Comparison of ENCODE assay signal across 8 mouse cellular contexts in the genomic region with DNA sequence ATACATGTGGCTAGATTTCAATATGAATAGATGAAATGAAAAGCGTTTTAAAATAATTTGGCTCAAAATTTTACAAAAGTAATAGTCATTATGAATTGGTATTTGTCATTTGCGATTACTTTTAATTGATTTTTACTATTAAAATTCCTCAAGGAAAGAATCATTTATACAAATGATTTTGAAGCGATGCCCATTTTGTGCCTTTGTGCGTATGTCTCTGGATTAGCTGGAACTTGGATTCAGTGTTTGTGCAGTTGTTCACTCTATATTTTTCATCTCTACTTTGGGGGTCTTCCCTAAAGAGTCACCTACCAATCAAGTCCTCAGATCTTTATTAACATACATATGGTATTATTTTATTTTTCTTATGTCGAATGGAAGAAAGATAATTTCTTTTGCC.
DNase-seq lines count a peak whose midpoint lies in the region; ATAC-seq lines count a peak whose summit lies in the region.
"Had no signal": no experiment of that assay in that cellular context is flagged by ENCODE, and none has a peak within 500 bp of the region (broad histone marks: within the 10 kb centered on the region; RNA-seq: fewer than 3 reads in every experiment).

No protein-coding gene starts in this region.

- DNase-seq in liver, embryonic 11.5 days (ENCODE audit: low spot score): no peak
- no peak for DNase-seq in liver
- DNase-seq in limb, embryonic 11.5 days (ENCODE audit: low spot score): no peak
- no peak for DNase-seq in right cerebral cortex, postnatal 14 days
- DNase-seq in adrenal gland, adult 2 months: no peak
- DNase-seq: kidney, adult 9 months had no signal

- H3K27ac ChIP-seq in liver, embryonic 11.5 days (ENCODE audit: low read depth, low read length): no peak overlapping the region
- peak overlapping the region; percentile 98 for H3K27ac ChIP-seq in forebrain, embryonic 13.5 days
- peak overlapping the region; percentile 80; the same call in 1 of the 2 replicates for H3K27ac ChIP-seq in limb, embryonic 11.5 days (replicated peaks; ENCODE audit: low read depth, low read length)
- peak overlapping the region; percentile 82 for H3K27ac ChIP-seq in neural tube, embryonic 14.5 days (ENCODE audit: low read depth, low read length)

- no peak for ATAC-seq in liver, embryonic 11.5 days (replicated peaks; ENCODE audit: low FRiP score)
- no peak for ATAC-seq in forebrain, embryonic 13.5 days
- ATAC-seq in limb, embryonic 11.5 days (ENCODE audit: insufficient number of reproducible peaks, low FRiP score, low TSS enrichment, low read depth): no peak
- no peak for ATAC-seq in neural tube, embryonic 14.5 days (ENCODE audit: low read depth)

- peak overlapping the region; percentile 85 for H3K4me2 ChIP-seq in liver, embryonic 11.5 days
- H3K4me2 ChIP-seq in forebrain, embryonic 13.5 days: peak overlapping the region; percentile 71
- peak overlapping the region; percentile 62 for H3K4me2 ChIP-seq in limb, embryonic 11.5 days (ENCODE audit: low read depth, severe bottlenecking)
- H3K4me2 ChIP-seq in neural tube, embryonic 14.5 days (ENCODE audit: low read depth, low read length): peak overlapping the region; percentile 82

- H3K9me3 ChIP-seq in liver, embryonic 11.5 days (ENCODE audit: control insufficient read depth, low read length): no peaks in the 10 kb centered on the region
- H3K9me3 ChIP-seq in forebrain, embryonic 13.5 days (replicated peaks): no peaks in the 10 kb centered on the region
- H3K9me3 ChIP-seq in limb, embryonic 11.5 days (ENCODE audit: control insufficient read depth, low read length): no peaks in the 10 kb centered on the region
- no peaks in the 10 kb centered on the region for H3K9me3 ChIP-seq in neural tube, embryonic 14.5 days (ENCODE audit: control insufficient read depth, low read length)

- no peaks in the 10 kb centered on the region for H3K36me3 ChIP-seq in liver, embryonic 11.5 days (ENCODE audit: control insufficient read depth, insufficient read depth, low read length)
- H3K36me3 ChIP-seq in forebrain, embryonic 13.5 days (ENCODE audit: poor library complexity, severe bottlenecking): no peaks in the 10 kb centered on the region
- H3K36me3 ChIP-seq in limb, embryonic 11.5 days (ENCODE audit: control insufficient read depth, insufficient read depth, low read length): no peaks in the 10 kb centered on the region
- no peaks in the 10 kb centered on the region for H3K36me3 ChIP-seq in neural tube, embryonic 14.5 days (ENCODE audit: control insufficient read depth, insufficient read depth, low read length)

- H3K4me3 ChIP-seq in liver, embryonic 11.5 days (ENCODE audit: low read depth, low read length): no peak overlapping the region; the same call in 1 of the 2 replicates
- H3K4me3 ChIP-seq in forebrain, embryonic 13.5 days: peak overlapping the region; percentile 66
- peak overlapping the region; percentile 63 for H3K4me3 ChIP-seq in limb, embryonic 11.5 days (ENCODE audit: low read depth, low read length)
- peak overlapping the region; percentile 87 for H3K4me3 ChIP-seq in neural tube, embryonic 14.5 days (ENCODE audit: low read depth, low read length)

- no peaks in the 10 kb centered on the region for H3K27me3 ChIP-seq in liver, embryonic 11.5 days (replicated peaks; ENCODE audit: control insufficient read depth, insufficient read depth, low read length)
- no peaks in the 10 kb centered on the region for H3K27me3 ChIP-seq in forebrain, embryonic 13.5 days
- no peaks in the 10 kb centered on the region for H3K27me3 ChIP-seq in limb, embryonic 11.5 days (ENCODE audit: control insufficient read depth, insufficient read depth, low read length)
- H3K27me3 ChIP-seq in neural tube, embryonic 14.5 days (ENCODE audit: control insufficient read depth, insufficient read depth, low read length): no peaks in the 10 kb centered on the region

- 77% methylated on average over 5 of the region's 5 CpGs for WGBS in liver, embryonic 11.5 days
- 18% methylated on average over 5 of the region's 5 CpGs for WGBS in forebrain, embryonic 13.5 days
- 73% methylated on average over 5 of the region's 5 CpGs for WGBS in limb, embryonic 11.5 days
- WGBS in neural tube, embryonic 14.5 days: 22% methylated on average over 5 of the region's 5 CpGs

- peaks cover 5% of the 10 kb centered on the region for H3K4me1 ChIP-seq in liver, embryonic 11.5 days (replicated peaks; ENCODE audit: control insufficient read depth, insufficient read depth, low read length)
- peaks cover 45% of the 10 kb centered on the region for H3K4me1 ChIP-seq in forebrain, embryonic 13.5 days
- peaks cover 6% of the 10 kb centered on the region for H3K4me1 ChIP-seq in limb, embryonic 11.5 days (ENCODE audit: control insufficient read depth, insufficient read depth, low read length)
- peaks cover 24% of the 10 kb centered on the region for H3K4me1 ChIP-seq in neural tube, embryonic 14.5 days (ENCODE audit: control insufficient read depth, insufficient read depth, low read length)

- H3K9ac ChIP-seq in liver, embryonic 11.5 days (ENCODE audit: low read depth, low read length): no peak overlapping the region
- H3K9ac ChIP-seq in forebrain, embryonic 13.5 days: peak overlapping the region; percentile 82
- H3K9ac ChIP-seq in limb, embryonic 11.5 days (ENCODE audit: low read length): peak overlapping the region; percentile 64; the same call in 1 of the 2 replicates
- H3K9ac ChIP-seq in neural tube, embryonic 14.5 days (replicated peaks; ENCODE audit: low read depth, low read length): peak overlapping the region; percentile 86
